Mouse (Mus musculus) induced T-regulatory cell, adult 2 months (primary cell): Measurements from ENCODE around the gene Klhl29.

Experiments used
- DNase-seq: peaks from one replicate; pipeline ENCODE4 v3.0.0-alpha.2; 2012; ENCODE audit warnings: low read depth

Klhl29 gene

GRCm38 (mm10) chr12:5301841-5302240 is 73.6 kb downstream of the Klhl29 start:
- DNase-seq, result no peak

- DNase-seq, result no peak
Observed at GRCm38 (mm10) chr12:5296422-5296821, 79.1 kb downstream of the Klhl29 start.

GRCm38 (mm10) chr12:5292316-5292715 is 83.2 kb downstream of the Klhl29 start:
- no peak for DNase-seq

- DNase-seq, result no peak
Observed at GRCm38 (mm10) chr12:5285579-5285978, 89.9 kb downstream of the Klhl29 start.

GRCm38 (mm10) chr12:5284961-5285360 is 90.5 kb downstream of the Klhl29 start:
- DNase-seq, result no peak

GRCm38 (mm10) chr12:5283654-5284053 is 91.8 kb downstream of the Klhl29 start:
- no peak for DNase-seq

GRCm38 (mm10) chr12:5282611-5283010 is 92.9 kb downstream of the Klhl29 start:
- no peak for DNase-seq

GRCm38 (mm10) chr12:5279873-5280272 is 95.6 kb downstream of the Klhl29 start:
- DNase-seq, result no peak

GRCm38 (mm10) chr12:5277028-5277427 is 98.5 kb downstream of the Klhl29 start:
- no peak for DNase-seq

- no peak for DNase-seq
Observed at GRCm38 (mm10) chr12:5275507-5275936, 100.0 kb downstream of the Klhl29 start.

GRCm38 (mm10) chr12:5274519-5274944 is 101.0 kb downstream of the Klhl29 start:
- DNase-seq, result no peak

- no peak for DNase-seq
Observed at GRCm38 (mm10) chr12:5273316-5274047, 102.0 kb downstream of the Klhl29 start.

- DNase-seq, result no peak
Observed at GRCm38 (mm10) chr12:5270527-5270926, 105.0 kb downstream of the Klhl29 start.

- DNase-seq, result no peak
Observed at GRCm38 (mm10) chr12:5269936-5270335, 105.5 kb downstream of the Klhl29 start.

GRCm38 (mm10) chr12:5269061-5269460 is 106.4 kb downstream of the Klhl29 start:
- DNase-seq, result no peak

- DNase-seq, result no peak
Observed at GRCm38 (mm10) chr12:5268188-5268612, 107.3 kb downstream of the Klhl29 start.

GRCm38 (mm10) chr12:5267271-5268187 is 108.0 kb downstream of the Klhl29 start:
- DNase-seq, result no peak

- no peak for DNase-seq
Observed at GRCm38 (mm10) chr12:5266773-5267172, 108.7 kb downstream of the Klhl29 start.

- DNase-seq, result no peak
Observed at GRCm38 (mm10) chr12:5261476-5261875, 114.0 kb downstream of the Klhl29 start.

GRCm38 (mm10) chr12:5258779-5259178 is 116.7 kb downstream of the Klhl29 start:
- DNase-seq, result no peak

GRCm38 (mm10) chr12:5257174-5257573 is 118.3 kb downstream of the Klhl29 start:
- DNase-seq, result no peak

GRCm38 (mm10) chr12:5255079-5255478 is 120.4 kb downstream of the Klhl29 start:
- DNase-seq, result no peak
